Mouse (Mus musculus) embryonic facial prominence, embryonic 15.5 days (tissue): ENCODE measurements around the gene Aunip. TPM values are rescaled to one million over a fixed set of nuclear protein-coding genes. Genes with fewer than 3 reads are reported as not detected.

ENCODE experiments used
- ATAC-seq: fragments of 200-750 bp; cut with Nextera tagmentation; 2 replicates; pipeline ENCODE4 v1.8.0; 2017; ENCODE audit warnings: low read depth, moderate TSS enrichment; ENCODE audit not compliant: insufficient number of reproducible peaks, low FRiP score, low TSS enrichment
- H3K27ac ChIP-seq: fragments of 300-500 bp; sonication (generic); replicated peaks from 2 replicates; pipeline ENCODE4 v1.5.1; 2015; ENCODE audit warnings: mild to moderate bottlenecking, inconsistent platforms
- H3K27me3 ChIP-seq: fragments of 300-500 bp; sonication (generic); 2 replicates; pipeline ENCODE4 v1.6.1; 2015; ENCODE audit warnings: inconsistent platforms
- H3K36me3 ChIP-seq: fragments of 300-500 bp; sonication (generic); 2 replicates; pipeline ENCODE4 v1.6.1; 2015; ENCODE audit warnings: mild to moderate bottlenecking, inconsistent platforms
- H3K4me1 ChIP-seq: fragments of 300-500 bp; sonication (generic); 2 replicates; pipeline ENCODE4 v1.6.1; 2015; ENCODE audit warnings: inconsistent platforms
- H3K4me2 ChIP-seq: fragments of 300-500 bp; sonication (generic); replicated peaks from 2 replicates; pipeline ENCODE4 v1.6.1; 2015; ENCODE audit warnings: mild to moderate bottlenecking, inconsistent platforms
- H3K4me3 ChIP-seq: fragments of 300-500 bp; sonication (generic); replicated peaks from 2 replicates; pipeline ENCODE4 v1.5.1; 2015; ENCODE audit warnings: mild to moderate bottlenecking, inconsistent platforms
- H3K9ac ChIP-seq: fragments of 300-500 bp; sonication (generic); 2 replicates; pipeline ENCODE4 v1.6.1; 2015; ENCODE audit warnings: inconsistent platforms
- H3K9me3 ChIP-seq: fragments of 300-500 bp; sonication (generic); replicated peaks from 2 replicates; pipeline ENCODE4 v1.6.1; 2016; ENCODE audit warnings: inconsistent platforms
- WGBS: fragments of 180-500 bp; shearing (Covaris S2); methylation state at CpG from one replicate; pipeline ENCODE4 v1.1.7; 2015; 5-methylcytosine and 5-hydroxymethylcytosine counted together
- polyA plus RNA-seq: library from polyadenylated mRNA; unstranded; fragments of >200 nt; fragmentation: Nextera tagmentation; extraction: Ambion mirVana; gene quantifications from 2 replicates; pipeline ENCODE4 v1.2.1, GENCODE M21; 2015

Gene Aunip
- polyA plus RNA-seq, 1 experiment from 2014 or later: 8.9 TPM

GRCm38 (mm10) chr4:134557626-134558249 is 46.9 kb downstream of the Aunip start:
- no peaks in the 10 kb centered on the region for H3K27me3 ChIP-seq
- H3K4me2 ChIP-seq: 0 out of 2 replicates have a peak overlapping the region, but pooled peaks have one; percentile 6
- H3K9me3 ChIP-seq: no peaks in the 10 kb centered on the region
- H3K36me3 ChIP-seq: no peaks in the 10 kb centered on the region
- no peak overlapping the region for H3K9ac ChIP-seq
- H3K4me1 ChIP-seq: peaks cover 18% of the 10 kb centered on the region
- ATAC-seq: no peak
- 12% methylated on average over 16 of the region's 16 CpGs for WGBS
- H3K27ac ChIP-seq: peak overlapping the region; percentile 78
- no peak overlapping the region for H3K4me3 ChIP-seq

GRCm38 (mm10) chr4:134558570-134559113 is 47.8 kb downstream of the Aunip start:
- H3K36me3 ChIP-seq: peaks cover 4% of the 10 kb centered on the region; the same call in 1 of the 2 replicates
- H3K4me3 ChIP-seq: no peak overlapping the region
- 39% methylated on average over 9 of the region's 9 CpGs for WGBS
- no peak overlapping the region for H3K4me2 ChIP-seq
- H3K27ac ChIP-seq: peak overlapping the region; percentile 78
- no peaks in the 10 kb centered on the region for H3K9me3 ChIP-seq
- peaks cover 18% of the 10 kb centered on the region for H3K4me1 ChIP-seq
- peak; percentile 25; the same call in 1 of the 2 replicates for ATAC-seq
- no peaks in the 10 kb centered on the region for H3K27me3 ChIP-seq
- H3K9ac ChIP-seq: no peak overlapping the region

GRCm38 (mm10) chr4:134559154-134559553 is 48.4 kb downstream of the Aunip start:
- Histone ChIP-seq H3K4me2 (no peak overlapping the region), H3K27ac (no peak overlapping the region), H3K4me1 (peaks cover 18% of the 10 kb centered on the region), H3K9ac (no peak overlapping the region), H3K4me3 (no peak overlapping the region), H3K36me3 (peaks cover 4% of the 10 kb centered on the region; the same call in 1 of the 2 replicates), H3K9me3 (no peaks in the 10 kb centered on the region), H3K27me3 (no peaks in the 10 kb centered on the region)
- ATAC-seq: no peak; the same call in 1 of the 2 replicates
- 58% methylated on average over 7 of the region's 7 CpGs for WGBS

- Histone ChIP-seq H3K4me1 (peaks cover 18% of the 10 kb centered on the region), H3K9me3 (no peaks in the 10 kb centered on the region), H3K27ac (no peak overlapping the region), H3K9ac (no peak overlapping the region), H3K27me3 (no peaks in the 10 kb centered on the region), H3K4me2 (no peak overlapping the region), H3K36me3 (peaks cover 10% of the 10 kb centered on the region), H3K4me3 (no peak overlapping the region)
- ATAC-seq: no peak
- WGBS: 88% methylated on average over 8 of the region's 8 CpGs
Observed at GRCm38 (mm10) chr4:134560699-134561098, 49.9 kb downstream of the Aunip start.

- H3K4me3 ChIP-seq: no peak overlapping the region
- no peak for ATAC-seq
- no peak overlapping the region for H3K27ac ChIP-seq
- H3K9ac ChIP-seq: no peak overlapping the region
- peaks cover 18% of the 10 kb centered on the region for H3K4me1 ChIP-seq
- no peaks in the 10 kb centered on the region for H3K9me3 ChIP-seq
- peaks cover 11% of the 10 kb centered on the region for H3K36me3 ChIP-seq
- H3K4me2 ChIP-seq: no peak overlapping the region
- H3K27me3 ChIP-seq: no peaks in the 10 kb centered on the region
- 87% methylated on average over 2 of the region's 2 CpGs for WGBS
Observed at GRCm38 (mm10) chr4:134562014-134562413, 51.2 kb downstream of the Aunip start.

GRCm38 (mm10) chr4:134563624-134564023 is 52.8 kb downstream of the Aunip start:
- Histone ChIP-seq H3K4me2 (no peak overlapping the region), H3K36me3 (peaks cover 11% of the 10 kb centered on the region), H3K9me3 (no peaks in the 10 kb centered on the region), H3K27ac (no peak overlapping the region), H3K27me3 (no peaks in the 10 kb centered on the region), H3K4me3 (no peak overlapping the region), H3K4me1 (peaks cover 6% of the 10 kb centered on the region), H3K9ac (no peak overlapping the region)
- 88% methylated on average over 16 of the region's 16 CpGs for WGBS
- ATAC-seq: no peak; the same call in 1 of the 2 replicates

- no peak overlapping the region for H3K27ac ChIP-seq
- no peak overlapping the region for H3K9ac ChIP-seq
- H3K4me3 ChIP-seq: no peak overlapping the region
- peaks cover 11% of the 10 kb centered on the region for H3K36me3 ChIP-seq
- 80% methylated on average over 6 of the region's 6 CpGs for WGBS
- no peaks in the 10 kb centered on the region for H3K27me3 ChIP-seq
- H3K4me1 ChIP-seq: 0 out of 2 replicates have a peak, but pooled peaks cover 1% of the 10 kb centered on the region
- ATAC-seq: no peak
- no peak overlapping the region for H3K4me2 ChIP-seq
- H3K9me3 ChIP-seq: no peaks in the 10 kb centered on the region
Observed at GRCm38 (mm10) chr4:134564093-134564492, 53.3 kb downstream of the Aunip start.

- no peaks in the 10 kb centered on the region for H3K27me3 ChIP-seq
- ATAC-seq: no peak
- H3K4me2 ChIP-seq: no peak overlapping the region
- no peak overlapping the region for H3K9ac ChIP-seq
- H3K4me1 ChIP-seq: peaks cover 3% of the 10 kb centered on the region; the same call in 1 of the 2 replicates
- H3K4me3 ChIP-seq: no peak overlapping the region
- 52% methylated on average over 19 of the region's 19 CpGs for WGBS
- peaks cover 15% of the 10 kb centered on the region for H3K36me3 ChIP-seq
- no peaks in the 10 kb centered on the region for H3K9me3 ChIP-seq
- no peak overlapping the region for H3K27ac ChIP-seq
Observed at GRCm38 (mm10) chr4:134567377-134568226, 56.8 kb downstream of the Aunip start.

GRCm38 (mm10) chr4:134569205-134569604 is 58.4 kb downstream of the Aunip start:
- Histone ChIP-seq H3K9ac (no peak overlapping the region), H3K9me3 (no peaks in the 10 kb centered on the region), H3K27me3 (no peaks in the 10 kb centered on the region), H3K27ac (no peak overlapping the region), H3K4me3 (no peak overlapping the region), H3K4me2 (no peak overlapping the region), H3K4me1 (peaks cover 3% of the 10 kb centered on the region; the same call in 1 of the 2 replicates), H3K36me3 (peaks cover 12% of the 10 kb centered on the region; the same call in 1 of the 2 replicates)
- 70% methylated on average over 6 of the region's 6 CpGs for WGBS
- no peak for ATAC-seq

GRCm38 (mm10) chr4:134569831-134570230 is 59.0 kb downstream of the Aunip start:
- H3K9me3 ChIP-seq: no peaks in the 10 kb centered on the region
- 81% methylated on average over 8 of the region's 8 CpGs for whole genome bisulfite sequencing
- H3K27me3 ChIP-seq: no peaks in the 10 kb centered on the region
- H3K27ac ChIP-seq: no peak overlapping the region
- H3K4me3 ChIP-seq: no peak overlapping the region
- H3K9ac ChIP-seq: no peak overlapping the region
- H3K4me1 ChIP-seq: peaks cover 3% of the 10 kb centered on the region; the same call in 1 of the 2 replicates
- ATAC-seq: no peak
- H3K36me3 ChIP-seq: peaks cover 12% of the 10 kb centered on the region; the same call in 1 of the 2 replicates
- no peak overlapping the region for H3K4me2 ChIP-seq
